Mouse (Mus musculus): Measurements from ENCODE around the gene Sds.

- TF ChIP-seq CTCF (IDR thresholded peaks at IDR 0.05; ENCODE audit: control insufficient read depth, insufficient read depth, low read length) (peak; percentile 76), POLR2A (IDR thresholded peaks at IDR 0.05; ENCODE audit: borderline replicate concordance, control insufficient read depth, low read depth, low read length) (no peak)
These were observed 46.3 kb downstream of the Sds start for GRCm38 (mm10) chr5:120522649-120523048.
